Mouse (Mus musculus) urinary bladder, adult 2 months (tissue): ENCODE results near the gene 3110009E18Rik. TPM values are rescaled to one million over a fixed set of nuclear protein-coding genes. Genes with fewer than 3 reads are reported as not detected.

Experiments used
- DNase-seq: peaks from one replicate; pipeline ENCODE4 v3.0.0; 2022; ENCODE audit warnings: low spot score
- polyA plus RNA-seq: library from polyadenylated mRNA; depleted of rRNA; stranded (reverse); fragments of >200 nt; gene quantifications from 2 replicates; pipeline ENCODE4 v1.2.3, GENCODE M21; 2012

3110009E18Rik gene
- polyA plus RNA-seq, 1 experiment = 9.5 TPM

- no peak for DNase-seq
Observed at GRCm38 (mm10) chr1:120195947-120196346, 75.0 kb downstream of the 3110009E18Rik start.

- DNase-seq = no peak
Observed at GRCm38 (mm10) chr1:120196724-120197123, 75.7 kb downstream of the 3110009E18Rik start.

DNA sequence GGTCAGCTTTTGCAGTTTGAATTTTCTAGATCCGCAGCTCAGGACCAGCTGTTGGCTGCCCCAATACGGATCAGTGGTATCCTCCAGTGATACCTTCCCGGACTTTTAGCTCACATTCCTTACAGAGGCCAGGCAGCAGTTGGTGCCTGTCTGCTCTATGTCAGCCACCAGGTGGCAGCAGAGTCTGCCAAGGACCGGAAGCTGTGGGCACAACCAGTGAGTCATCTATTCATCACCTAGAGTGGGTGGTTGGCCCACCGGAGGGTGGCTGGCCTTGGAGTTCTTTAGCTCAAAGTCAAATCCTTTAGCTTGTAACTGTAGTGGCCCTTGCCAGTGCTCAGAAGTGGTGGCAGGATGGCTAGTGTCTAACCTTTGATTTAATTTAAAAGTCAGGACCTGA is 76.2 kb downstream of the 3110009E18Rik start:
- DNase-seq = peak; percentile 50

DNA sequence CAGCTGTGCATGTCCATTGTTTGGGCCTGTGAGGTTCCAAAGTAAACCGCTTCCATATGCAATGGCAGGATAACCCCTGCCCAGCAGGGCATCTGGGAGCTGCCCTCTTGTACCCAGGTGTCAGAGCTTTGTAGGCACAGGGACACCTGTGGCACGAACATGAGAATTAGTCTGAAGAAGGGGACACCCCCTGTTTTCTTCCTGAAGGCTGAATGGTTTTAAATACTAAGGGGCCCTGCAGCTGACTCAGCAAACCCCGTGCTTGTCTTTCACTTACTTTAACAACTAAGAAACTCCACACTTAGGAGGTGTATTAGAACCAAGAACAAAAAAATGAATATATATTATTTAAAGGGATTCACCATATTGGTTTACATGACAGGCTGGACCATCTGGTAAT is 77.2 kb downstream of the 3110009E18Rik start:
- DNase-seq = no peak

DNA sequence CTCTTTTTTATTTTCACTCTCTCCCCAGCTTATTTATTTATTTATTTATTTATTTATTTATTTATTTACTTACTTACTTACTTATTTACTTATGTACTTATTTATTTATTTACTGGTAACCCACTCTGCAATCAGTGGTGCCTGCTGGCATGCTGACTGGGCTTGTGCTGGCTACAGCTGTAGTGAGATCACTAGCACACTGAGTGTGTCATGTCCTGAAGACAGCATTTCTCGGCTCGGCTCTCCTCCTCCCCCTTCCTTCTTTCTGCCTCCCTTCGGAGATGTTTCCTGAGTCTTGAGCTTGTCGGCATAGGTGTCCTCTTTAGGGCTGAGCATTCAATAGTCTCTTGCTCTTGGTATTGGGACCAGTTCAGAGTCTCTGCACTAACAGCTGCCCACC is 78.0 kb downstream of the 3110009E18Rik start:
- no peak for DNase-seq

DNA sequence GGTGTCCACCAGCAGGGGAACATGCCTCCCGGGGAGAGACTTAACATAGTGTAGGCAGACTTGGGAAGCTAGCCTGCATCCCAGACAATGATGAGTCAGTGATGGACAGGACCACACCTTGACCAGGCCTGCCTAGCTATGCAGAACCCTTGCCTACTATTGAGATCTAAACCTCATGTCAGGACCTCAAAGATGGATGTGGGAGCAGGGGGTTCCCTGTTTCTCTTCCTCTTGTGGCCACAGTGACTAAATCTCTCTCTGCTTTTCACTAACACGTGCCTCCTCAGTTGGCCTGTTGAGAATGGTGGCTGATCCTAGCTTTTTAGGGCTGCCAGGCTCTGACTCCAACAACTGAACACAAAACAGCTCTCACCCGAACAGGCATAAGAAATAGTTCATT is 81.6 kb downstream of the 3110009E18Rik start:
- no peak for DNase-seq

GRCm38 (mm10) chr1:120203836-120204235 is 82.8 kb downstream of the 3110009E18Rik start:
- DNase-seq = no peak

DNA sequence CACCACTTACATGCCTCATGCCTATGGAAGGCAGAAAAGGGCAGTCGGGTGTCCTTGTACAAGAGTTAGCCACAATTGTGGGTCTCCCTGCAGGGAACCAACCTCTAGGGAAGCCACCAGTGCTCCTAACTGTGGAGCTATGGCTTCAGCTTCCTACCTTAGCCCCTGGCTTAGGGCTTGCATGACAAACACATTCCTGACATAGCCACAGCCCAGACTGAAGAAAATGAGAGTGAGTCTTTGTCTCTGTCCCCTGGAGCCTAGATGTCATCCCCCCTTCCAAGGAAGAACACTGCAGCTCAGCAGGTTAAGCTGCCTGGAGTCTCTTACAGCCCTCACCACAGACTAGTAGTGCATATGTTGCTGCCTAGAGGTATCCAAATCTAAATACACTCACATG is 83.8 kb downstream of the 3110009E18Rik start:
- DNase-seq = no peak

DNA sequence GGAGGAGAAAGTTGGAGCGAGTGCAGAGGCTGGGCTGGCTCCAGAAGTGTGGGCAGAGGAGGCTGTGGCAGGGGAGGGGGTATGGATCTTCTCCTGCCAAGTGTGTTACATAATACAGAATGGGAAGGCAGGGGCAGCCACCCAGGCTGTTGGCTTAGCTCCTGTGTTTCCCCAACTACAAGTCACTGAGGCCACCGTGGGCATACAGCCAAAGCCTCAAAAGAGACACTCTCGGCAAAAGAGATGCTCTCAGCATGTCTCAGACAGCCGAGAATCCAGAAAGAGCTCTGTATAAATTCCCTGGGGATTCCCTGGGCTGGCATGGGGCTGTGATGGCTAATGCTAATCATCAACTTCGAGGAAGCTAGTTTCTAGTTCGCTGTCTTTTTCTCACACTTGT is 86.6 kb downstream of the 3110009E18Rik start:
- DNase-seq = no peak

GRCm38 (mm10) chr1:120208502-120209230 is 87.7 kb downstream of the 3110009E18Rik start:
- DNase-seq = no peak

DNA sequence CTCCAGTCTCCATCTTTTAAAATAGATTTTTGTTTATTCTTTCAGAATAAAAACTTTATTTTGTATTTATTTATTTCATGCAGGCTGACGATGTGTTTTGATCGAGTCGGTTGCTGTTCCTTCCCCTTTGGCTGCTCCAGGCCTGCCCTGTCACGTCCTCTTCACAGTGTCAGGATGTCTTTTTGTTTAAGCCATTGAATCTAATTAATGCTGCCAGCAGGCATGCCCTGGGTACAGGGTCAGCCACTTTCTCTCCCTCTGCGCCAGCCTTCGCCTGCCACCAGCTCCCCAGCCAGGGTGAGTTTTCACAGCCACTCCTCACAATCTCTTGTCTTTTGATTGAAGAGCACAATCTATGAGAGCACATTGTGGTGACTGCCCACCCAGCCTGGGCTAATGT is 99.9 kb downstream of the 3110009E18Rik start:
- no peak for DNase-seq

- no peak for DNase-seq
Observed at GRCm38 (mm10) chr1:120221285-120221684, 100.3 kb downstream of the 3110009E18Rik start.

DNA sequence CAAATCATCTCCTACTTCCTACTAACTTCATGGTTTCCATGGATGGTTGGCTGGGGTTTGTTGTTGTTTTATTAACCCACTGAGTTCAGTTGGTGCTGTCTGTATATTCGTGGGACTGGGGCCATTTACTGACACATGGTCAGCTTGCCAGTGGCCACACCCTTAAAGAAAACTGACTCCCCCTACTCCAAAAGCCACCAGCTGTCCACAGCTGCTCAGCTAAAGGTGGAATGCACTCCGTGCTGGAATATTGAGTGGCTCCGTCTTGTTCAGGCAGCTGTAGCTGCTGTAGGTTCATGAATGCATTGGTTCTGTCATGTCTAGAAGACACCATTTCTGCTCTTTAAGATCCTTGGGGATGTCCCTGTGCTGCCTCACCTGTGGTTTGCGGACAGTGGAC is 102.6 kb downstream of the 3110009E18Rik start:
- DNase-seq = no peak

DNA sequence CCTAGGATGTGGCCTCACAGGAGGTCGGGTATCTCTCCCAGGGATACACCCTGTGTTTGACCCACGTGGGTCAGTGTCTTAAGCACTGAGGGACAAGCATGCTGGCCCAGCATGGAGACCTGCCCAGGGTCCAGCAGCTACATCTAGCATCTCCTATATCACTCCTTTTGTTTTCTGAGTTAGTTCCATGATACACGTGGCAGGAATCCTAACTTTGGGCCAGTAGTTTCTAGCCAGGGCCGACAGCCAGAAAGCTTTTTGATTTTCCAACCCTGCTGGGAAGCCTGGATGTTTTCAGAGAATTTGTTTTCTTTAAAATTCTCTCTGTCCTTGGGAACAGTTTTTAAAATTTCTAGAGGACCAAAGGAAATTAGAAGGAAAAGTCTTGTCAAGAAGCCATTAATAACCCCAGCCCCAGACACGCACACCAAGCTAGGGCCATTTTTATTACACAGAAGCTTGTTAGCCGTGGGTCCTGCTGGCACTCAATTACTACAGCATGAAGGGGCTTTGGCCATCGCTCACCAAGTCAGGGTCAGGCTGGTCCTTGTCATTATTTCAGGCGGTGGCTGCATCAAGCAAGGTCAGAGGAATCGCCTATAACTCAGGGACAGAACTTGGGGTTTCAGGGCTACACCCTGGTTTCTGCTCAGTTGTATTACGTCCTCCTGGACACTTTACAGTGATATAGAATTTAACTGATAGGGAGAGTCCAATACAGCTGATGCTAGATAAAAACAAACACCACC is 108.9 kb downstream of the 3110009E18Rik start:
- no peak for DNase-seq

- no peak for DNase-seq
Observed at GRCm38 (mm10) chr1:120231334-120231733, 110.3 kb downstream of the 3110009E18Rik start.

- DNase-seq = no peak
Observed at GRCm38 (mm10) chr1:120232170-120232569, 111.2 kb downstream of the 3110009E18Rik start.

GRCm38 (mm10) chr1:120235631-120236215 is 114.7 kb downstream of the 3110009E18Rik start:
- no peak for DNase-seq

- no peak for DNase-seq
Observed at GRCm38 (mm10) chr1:120236424-120236823, 115.4 kb downstream of the 3110009E18Rik start.

DNA sequence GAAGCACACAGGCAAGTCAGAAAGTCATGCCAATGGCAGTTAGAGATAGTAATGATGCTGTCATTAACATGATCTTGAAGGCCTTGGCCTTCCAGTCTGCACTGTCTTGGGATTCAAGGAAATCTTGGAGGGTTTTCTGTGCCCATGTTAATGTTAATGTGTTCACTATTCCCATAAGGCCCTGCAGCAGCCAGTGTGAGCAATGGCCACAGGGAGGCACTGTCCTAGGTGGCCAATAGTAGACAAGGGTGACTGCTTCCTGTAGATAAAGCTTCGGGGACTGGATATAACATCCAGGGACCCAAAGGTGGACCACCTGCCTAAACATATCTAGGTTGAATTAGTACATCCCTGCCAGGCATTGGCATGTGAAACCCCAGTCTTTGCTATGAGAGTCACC is 116.1 kb downstream of the 3110009E18Rik start:
- no peak for DNase-seq
